Mouse (Mus musculus): ENCODE measurements around the gene Ubp1. TPM values are rescaled to one million over a fixed set of nuclear protein-coding genes. Genes with fewer than 3 reads are reported as not detected.
A peak's percentile ranks its signal among the peaks of the same experiment; 100 is the strongest.

Ubp1 gene
- polyA plus RNA-seq, 1 experiment from 2014 or later: 14.7 TPM

DNA sequence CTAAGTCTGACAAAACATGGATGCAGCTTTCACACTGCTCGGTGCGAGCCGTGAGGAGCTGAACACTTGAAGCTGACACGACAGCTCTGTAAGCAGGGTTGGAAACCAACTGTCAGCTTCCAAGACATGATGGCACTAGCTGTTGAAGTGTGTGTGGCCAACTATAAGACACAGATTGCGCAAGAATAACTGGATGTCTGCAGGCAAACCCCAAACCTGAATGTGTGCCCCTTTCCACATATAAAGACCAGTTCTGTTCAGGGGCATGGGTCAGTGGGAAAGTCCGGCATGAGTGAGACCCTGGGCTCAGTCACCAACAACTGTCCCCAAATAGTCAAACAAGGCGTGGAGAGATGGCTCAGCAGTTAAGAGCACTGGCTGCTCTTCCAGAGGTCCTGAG lies 62.1 kb downstream of the Ubp1 start:
- no peak overlapping the region for H3K9ac ChIP-seq (ENCODE audit: low read depth, low read length)
- no peak overlapping the region for H3K27ac ChIP-seq (ENCODE audit: low read depth, low read length)
- ATAC-seq: no peak
- no peaks in the 10 kb centered on the region for H3K9me3 ChIP-seq (ENCODE audit: control insufficient read depth)
- WGBS: 91% methylated on average over 7 of the region's 7 CpGs
- H3K4me2 ChIP-seq (replicated peaks; ENCODE audit: low read depth): no peak overlapping the region
- no peak for TF ChIP-seq CTCF (IDR thresholded peaks at IDR 0.05; ENCODE audit: low read depth)
- H3K4me1 ChIP-seq (replicated peaks; ENCODE audit: control insufficient read depth, insufficient read depth, low read length): no peaks in the 10 kb centered on the region
- no peaks in the 10 kb centered on the region for H3K27me3 ChIP-seq (replicated peaks; ENCODE audit: control insufficient read depth, insufficient read depth, low read length)
- no peaks in the 10 kb centered on the region for H3K36me3 ChIP-seq (ENCODE audit: control insufficient read depth, insufficient read depth)
- H3K4me3 ChIP-seq (ENCODE audit: low read depth, low read length): no peak overlapping the region

DNA sequence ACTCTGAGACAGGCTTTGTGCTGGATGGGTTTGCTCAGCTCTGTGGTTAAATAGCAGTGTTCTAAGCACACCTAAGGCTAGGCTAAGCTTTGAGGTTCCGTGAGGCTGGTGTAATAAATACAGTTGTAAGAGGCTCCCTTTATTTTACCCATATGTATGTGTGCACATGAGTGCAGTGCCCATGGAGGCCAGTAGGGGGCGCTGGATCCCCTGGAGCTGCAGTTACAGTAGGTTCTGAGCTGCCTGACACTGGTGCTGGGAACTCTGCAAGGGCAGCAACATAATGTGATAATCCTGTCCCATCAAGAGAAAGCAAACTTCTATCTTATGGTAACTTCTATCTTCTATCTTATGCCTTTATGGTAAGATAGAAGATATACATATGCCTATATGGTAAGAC lies 67.6 kb downstream of the Ubp1 start:
- Histone ChIP-seq H3K27me3 (replicated peaks; ENCODE audit: control insufficient read depth, insufficient read depth, low read length) (no peaks in the 10 kb centered on the region), H3K9ac (ENCODE audit: low read depth, low read length) (no peak overlapping the region), H3K27ac (ENCODE audit: low read depth, low read length) (no peak overlapping the region), H3K4me1 (replicated peaks; ENCODE audit: control insufficient read depth, insufficient read depth, low read length) (no peaks in the 10 kb centered on the region), H3K9me3 (ENCODE audit: control insufficient read depth) (no peaks in the 10 kb centered on the region), H3K4me3 (ENCODE audit: low read depth, low read length) (no peak overlapping the region), H3K4me2 (replicated peaks; ENCODE audit: low read depth) (no peak overlapping the region), H3K36me3 (ENCODE audit: control insufficient read depth, insufficient read depth) (no peaks in the 10 kb centered on the region)
- peak; percentile 45 for TF ChIP-seq CTCF (IDR thresholded peaks at IDR 0.05; ENCODE audit: low read depth)
- 69% methylated on average over 2 of the region's 2 CpGs for WGBS
- no peak for ATAC-seq

DNA sequence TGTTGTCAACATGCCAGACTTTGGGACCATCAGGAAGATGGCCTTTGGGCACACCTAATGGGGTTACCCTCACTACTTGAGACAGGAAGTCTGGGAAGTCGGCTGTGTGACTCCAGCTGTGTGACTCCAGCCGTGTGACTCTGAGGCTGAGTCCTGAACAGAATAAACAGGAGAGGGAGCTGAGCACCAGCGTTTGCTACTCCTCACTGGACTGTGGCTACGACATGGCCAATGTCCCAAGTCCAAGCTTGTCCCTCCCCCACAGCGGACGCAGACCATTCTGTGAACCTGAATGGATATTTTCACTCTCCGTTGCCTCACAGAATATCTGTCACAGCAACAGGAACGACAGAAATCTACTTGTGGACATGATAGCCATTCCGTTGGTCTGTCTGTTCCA lies 76.1 kb downstream of the Ubp1 start:
- no peak for ATAC-seq
- Histone ChIP-seq H3K27me3 (replicated peaks; ENCODE audit: control insufficient read depth, insufficient read depth, low read length) (no peaks in the 10 kb centered on the region), H3K9me3 (ENCODE audit: control insufficient read depth) (no peaks in the 10 kb centered on the region), H3K4me1 (replicated peaks; ENCODE audit: control insufficient read depth, insufficient read depth, low read length) (no peaks in the 10 kb centered on the region), H3K4me3 (ENCODE audit: low read depth, low read length) (no peak overlapping the region), H3K36me3 (ENCODE audit: control insufficient read depth, insufficient read depth) (no peaks in the 10 kb centered on the region), H3K27ac (ENCODE audit: low read depth, low read length) (no peak overlapping the region), H3K4me2 (replicated peaks; ENCODE audit: low read depth) (no peak overlapping the region), H3K9ac (ENCODE audit: low read depth, low read length) (no peak overlapping the region)
- TF ChIP-seq CTCF (IDR thresholded peaks at IDR 0.05; ENCODE audit: low read depth): no peak
- 69% methylated on average over 9 of the region's 9 CpGs for WGBS

DNA sequence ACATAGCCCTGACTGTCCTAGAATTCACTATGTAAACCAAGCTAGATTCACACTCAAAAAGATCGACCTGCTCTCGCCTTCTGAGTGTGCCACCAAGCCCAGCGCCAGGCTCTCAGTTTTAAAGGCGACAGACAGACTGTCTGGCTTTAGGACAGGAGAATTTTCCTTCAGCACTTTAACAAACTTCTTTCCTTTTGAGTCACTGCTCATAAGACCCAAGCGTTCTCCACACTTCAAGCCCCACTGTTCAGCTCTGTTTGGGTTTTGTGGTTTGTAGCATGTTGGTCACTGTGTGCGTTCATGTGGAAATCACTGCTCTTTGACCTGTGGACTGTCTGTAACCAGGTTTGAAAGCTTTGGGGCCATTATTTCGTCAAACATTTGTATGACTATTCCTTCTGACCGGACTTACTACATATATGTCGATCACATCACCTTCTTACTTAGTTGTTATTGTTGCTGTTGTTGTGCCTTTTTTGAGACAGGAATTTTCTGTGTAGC lies 77.2 kb downstream of the Ubp1 start:
- H3K27ac ChIP-seq (ENCODE audit: low read depth, low read length): no peak overlapping the region
- 94% methylated on average over 9 of the region's 9 CpGs for WGBS
- no peak overlapping the region for H3K4me2 ChIP-seq (replicated peaks; ENCODE audit: low read depth)
- no peak for TF ChIP-seq CTCF (IDR thresholded peaks at IDR 0.05; ENCODE audit: low read depth)
- H3K4me1 ChIP-seq (replicated peaks; ENCODE audit: control insufficient read depth, insufficient read depth, low read length): no peaks in the 10 kb centered on the region
- ATAC-seq: no peak
- no peaks in the 10 kb centered on the region for H3K9me3 ChIP-seq (ENCODE audit: control insufficient read depth)
- H3K4me3 ChIP-seq (ENCODE audit: low read depth, low read length): no peak overlapping the region
- no peaks in the 10 kb centered on the region for H3K36me3 ChIP-seq (ENCODE audit: control insufficient read depth, insufficient read depth)
- H3K27me3 ChIP-seq (replicated peaks; ENCODE audit: control insufficient read depth, insufficient read depth, low read length): no peaks in the 10 kb centered on the region
- no peak overlapping the region for H3K9ac ChIP-seq (ENCODE audit: low read depth, low read length)

DNA sequence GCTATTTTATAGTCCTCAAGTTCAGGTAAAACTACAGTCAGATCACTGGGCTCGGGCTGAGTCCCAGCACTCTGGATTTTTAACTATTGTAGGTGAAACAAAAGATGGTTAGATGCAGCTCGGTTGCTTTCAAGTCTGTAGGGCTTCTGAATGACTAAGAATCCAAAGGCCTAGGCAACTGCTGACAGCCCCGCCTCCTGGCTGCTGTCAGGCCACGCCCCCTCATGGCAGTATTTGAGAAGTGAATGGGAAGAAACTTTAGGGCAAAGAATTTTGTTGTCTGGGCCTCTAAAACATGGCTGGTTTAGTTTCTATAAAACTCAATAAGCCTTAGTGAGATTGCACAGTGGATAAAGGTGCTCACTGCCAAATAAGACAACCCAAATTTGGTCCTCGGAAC lies 78.8 kb downstream of the Ubp1 start:
- H3K27me3 ChIP-seq (replicated peaks; ENCODE audit: control insufficient read depth, insufficient read depth, low read length): no peaks in the 10 kb centered on the region
- no peak for TF ChIP-seq CTCF (IDR thresholded peaks at IDR 0.05; ENCODE audit: low read depth)
- no peak overlapping the region for H3K27ac ChIP-seq (ENCODE audit: low read depth, low read length)
- no peak for ATAC-seq
- no peak overlapping the region for H3K4me3 ChIP-seq (ENCODE audit: low read depth, low read length)
- no peaks in the 10 kb centered on the region for H3K9me3 ChIP-seq (ENCODE audit: control insufficient read depth)
- H3K36me3 ChIP-seq (ENCODE audit: control insufficient read depth, insufficient read depth): no peaks in the 10 kb centered on the region
- 55% methylated on average over 5 of the region's 5 CpGs for WGBS
- H3K9ac ChIP-seq (ENCODE audit: low read depth, low read length): no peak overlapping the region
- no peaks in the 10 kb centered on the region for H3K4me1 ChIP-seq (replicated peaks; ENCODE audit: control insufficient read depth, insufficient read depth, low read length)
- no peak overlapping the region for H3K4me2 ChIP-seq (replicated peaks; ENCODE audit: low read depth)

DNA sequence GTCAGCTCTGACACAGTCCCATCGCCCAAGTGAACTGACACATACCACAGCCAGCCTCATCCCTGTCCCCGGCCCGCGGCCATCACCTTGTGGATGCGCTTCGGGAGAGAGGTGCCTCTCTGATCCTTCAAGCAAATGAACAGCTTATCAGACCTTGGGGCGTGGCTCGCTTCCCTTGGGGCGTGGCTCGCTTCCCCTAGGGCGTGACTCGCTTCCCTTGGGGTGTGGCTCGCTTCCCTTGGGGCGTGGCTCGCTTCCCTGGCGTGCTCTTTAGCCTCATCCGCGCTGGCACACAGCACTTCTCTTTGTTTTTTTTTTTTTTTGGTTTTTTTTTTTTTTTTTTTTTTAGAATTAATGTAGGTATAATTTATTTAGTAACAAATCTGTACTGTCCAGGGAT lies 80.5 kb downstream of the Ubp1 start:
- WGBS: 66% methylated on average over 18 of the region's 18 CpGs
- TF ChIP-seq CTCF (IDR thresholded peaks at IDR 0.05; ENCODE audit: low read depth): no peak
- no peak for ATAC-seq

DNA sequence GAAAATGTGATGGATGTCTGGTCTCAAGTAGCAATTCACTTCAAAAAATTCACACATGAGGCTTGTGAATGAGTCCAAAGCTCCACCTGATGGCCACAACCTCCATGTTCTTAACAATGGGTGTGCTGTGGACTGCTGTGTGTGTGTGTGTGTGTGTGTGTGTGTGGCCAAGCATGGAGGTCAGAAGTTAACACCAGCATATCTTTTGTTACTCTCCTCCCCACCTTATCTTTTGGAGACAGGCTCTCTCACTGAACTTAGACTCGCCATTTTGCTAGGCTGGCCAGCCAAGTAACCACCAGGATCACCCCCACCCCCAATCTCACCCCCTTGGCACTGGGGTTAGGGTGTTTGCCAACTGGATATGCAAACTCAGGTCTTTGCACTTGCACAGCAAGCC lies 83.3 kb downstream of the Ubp1 start:
- Histone ChIP-seq H3K9me3 (ENCODE audit: control insufficient read depth) (no peaks in the 10 kb centered on the region), H3K4me1 (replicated peaks; ENCODE audit: control insufficient read depth, insufficient read depth, low read length) (no peaks in the 10 kb centered on the region), H3K4me2 (replicated peaks; ENCODE audit: low read depth) (no peak overlapping the region), H3K27ac (ENCODE audit: low read depth, low read length) (no peak overlapping the region), H3K4me3 (ENCODE audit: low read depth, low read length) (no peak overlapping the region), H3K36me3 (ENCODE audit: control insufficient read depth, insufficient read depth) (no peaks in the 10 kb centered on the region), H3K27me3 (replicated peaks; ENCODE audit: control insufficient read depth, insufficient read depth, low read length) (no peaks in the 10 kb centered on the region), H3K9ac (ENCODE audit: low read depth, low read length) (no peak overlapping the region)
- ATAC-seq: no peak
- TF ChIP-seq CTCF (IDR thresholded peaks at IDR 0.05; ENCODE audit: low read depth): no peak
- WGBS: 65% methylated on average over 1 of the region's 1 CpGs

More for the DNA sequence above, 80.5 kb downstream of the Ubp1 start:
- no peak overlapping the region for H3K4me3 ChIP-seq (ENCODE audit: low read depth, low read length)
- H3K36me3 ChIP-seq (ENCODE audit: control insufficient read depth, insufficient read depth): no peaks in the 10 kb centered on the region
- H3K4me1 ChIP-seq (replicated peaks; ENCODE audit: control insufficient read depth, insufficient read depth, low read length): no peaks in the 10 kb centered on the region
- H3K4me2 ChIP-seq (replicated peaks; ENCODE audit: low read depth): no peak overlapping the region
- no peak overlapping the region for H3K9ac ChIP-seq (ENCODE audit: low read depth, low read length)
- H3K27ac ChIP-seq (ENCODE audit: low read depth, low read length): no peak overlapping the region
- no peaks in the 10 kb centered on the region for H3K9me3 ChIP-seq (ENCODE audit: control insufficient read depth)
- no peaks in the 10 kb centered on the region for H3K27me3 ChIP-seq (replicated peaks; ENCODE audit: control insufficient read depth, insufficient read depth, low read length)

Measured in intestine, postnatal 0 days (tissue).